Mouse (Mus musculus): Measurements from ENCODE around the gene 2210010C04Rik.

DNA sequence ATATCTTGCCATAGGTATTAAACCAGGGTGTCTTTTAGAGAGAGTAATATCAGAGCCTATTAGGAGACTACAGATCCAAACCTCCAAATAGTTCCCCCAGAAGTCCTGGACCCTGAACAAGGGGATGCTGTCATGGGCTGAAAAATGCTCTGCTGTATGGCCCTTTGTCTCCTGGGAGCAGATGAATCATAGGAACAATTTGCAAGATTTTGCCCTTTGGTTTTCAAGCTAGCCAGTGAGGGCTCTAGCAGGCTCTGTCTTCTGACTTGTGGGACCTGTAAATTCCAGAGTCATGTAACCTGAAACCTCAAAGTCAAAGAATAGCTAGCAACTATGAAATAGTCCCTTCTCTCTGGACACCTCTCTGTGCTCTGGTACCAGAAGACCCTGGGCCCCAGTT is 44.8 kb upstream of the 2210010C04Rik start:
- TF ChIP-seq CTCF (IDR thresholded peaks at IDR 0.05; ENCODE audit: borderline replicate concordance, extremely low read depth, insufficient read depth, insufficient read length) (no peak), POLR2A (IDR thresholded peaks at IDR 0.05; ENCODE audit: borderline replicate concordance, extremely low read depth, insufficient read depth, insufficient read length, poor library complexity, severe bottlenecking) (no peak)
